ENCODE assay signal across 15 mouse cellular contexts in genomic region chr9:43893086-43893485, GRCm38 (mm10).
"Had no signal": no experiment of that assay in that cellular context is flagged by ENCODE, and none has a peak within 500 bp of the region (broad histone marks: within the 10 kb centered on the region; RNA-seq: fewer than 3 reads in every experiment).

No protein-coding gene starts in this region.

- H3K9me3 ChIP-seq: neural tube, embryonic 15.5 days; stomach, embryonic 15.5 days had no signal

- H3K36me3 ChIP-seq: neural tube, embryonic 15.5 days; stomach, embryonic 15.5 days had no signal

- H3K4me3 ChIP-seq: neural tube, embryonic 15.5 days; stomach, embryonic 15.5 days had no signal

- H3K4me1 ChIP-seq: neural tube, embryonic 15.5 days; stomach, embryonic 15.5 days had no signal

- H3K9ac ChIP-seq: neural tube, embryonic 15.5 days; stomach, embryonic 15.5 days had no signal

- H3K4me2 ChIP-seq: neural tube, embryonic 15.5 days; stomach, embryonic 15.5 days had no signal

- H3K27ac ChIP-seq: neural tube, embryonic 15.5 days; stomach, embryonic 15.5 days; stomach, postnatal 0 days had no signal

- H3K27me3 ChIP-seq: neural tube, embryonic 15.5 days; stomach, embryonic 15.5 days had no signal

- DNase-seq: retina, postnatal 1 day; right cerebral cortex, adult 18-20 months; right cerebral cortex, postnatal 14 days; right cerebral cortex, postnatal 25 days; right cerebral cortex, postnatal 4 days; spleen, adult 18-20 months; thymus, adult 18-20 months; thymus, adult 2 months; thymus, postnatal 14 days; thymus, postnatal 25 days; thymus, postnatal 36 days; thymus, postnatal 4 days had no signal
